In genomic region chr16:52726120-52726844, GRCm38 (mm10) we compare ENCODE assay signal across 24 mouse cellular contexts.
DNase-seq lines count a peak whose midpoint lies in the region; ATAC-seq and TF ChIP-seq lines count a peak whose summit lies in the region.
"Had no signal": no experiment of that assay in that cellular context is flagged by ENCODE, and none has a peak within 500 bp of the region (broad histone marks: within the 10 kb centered on the region; RNA-seq: fewer than 3 reads in every experiment).

No protein-coding gene starts in this region.

- no peak for TF ChIP-seq POLR2A in limb, embryonic 14.5 days (IDR thresholded peaks at IDR 0.05; ENCODE audit: borderline replicate concordance, extremely low read depth, insufficient read depth, insufficient read length)

- no peak for ATAC-seq in midbrain, embryonic 11.5 days (ENCODE audit: low FRiP score)
- ATAC-seq in midbrain, embryonic 13.5 days: no peak
- ATAC-seq in limb, embryonic 14.5 days (ENCODE audit: low FRiP score, low read depth): no peak
- ATAC-seq in forebrain, embryonic 14.5 days: no peak
- ATAC-seq: activated CD4-positive, CD25-positive, alpha-beta regulatory T cell, adult 4 months; forebrain, embryonic 15.5 days had no signal

- no peaks in the 10 kb centered on the region for H3K27me3 ChIP-seq in midbrain, embryonic 11.5 days (ENCODE audit: control insufficient read depth, insufficient read depth, low read length)
- no peaks in the 10 kb centered on the region for H3K27me3 ChIP-seq in midbrain, embryonic 13.5 days
- no peaks in the 10 kb centered on the region for H3K27me3 ChIP-seq in limb, embryonic 14.5 days (ENCODE audit: control insufficient read depth, insufficient read depth, low read length)
- no peaks in the 10 kb centered on the region for H3K27me3 ChIP-seq in forebrain, embryonic 14.5 days (replicated peaks; ENCODE audit: control insufficient read depth, insufficient read depth, low read length)
- H3K27me3 ChIP-seq: embryonic facial prominence, embryonic 15.5 days; forebrain, embryonic 15.5 days; heart, embryonic 13.5 days; hindbrain, embryonic 12.5 days; hindbrain, embryonic 15.5 days had no signal

- H3K27ac ChIP-seq in midbrain, embryonic 11.5 days (ENCODE audit: low read depth, low read length): no peak overlapping the region
- no peak overlapping the region for H3K27ac ChIP-seq in midbrain, embryonic 13.5 days
- no peak overlapping the region for H3K27ac ChIP-seq in limb, embryonic 14.5 days (replicated peaks; ENCODE audit: low read depth, low read length)
- H3K27ac ChIP-seq in forebrain, embryonic 14.5 days (ENCODE audit: low read depth, low read length): no peak overlapping the region
- H3K27ac ChIP-seq: embryonic facial prominence, embryonic 15.5 days; forebrain, embryonic 15.5 days; heart, adult 2 months; heart, embryonic 10.5 days; heart, embryonic 13.5 days; hindbrain, embryonic 12.5 days; hindbrain, embryonic 15.5 days had no signal

- no peak overlapping the region for H3K4me2 ChIP-seq in midbrain, embryonic 11.5 days
- H3K4me2 ChIP-seq in midbrain, embryonic 13.5 days (replicated peaks): no peak overlapping the region
- no peak overlapping the region for H3K4me2 ChIP-seq in limb, embryonic 14.5 days (replicated peaks; ENCODE audit: low read depth, low read length, severe bottlenecking)
- H3K4me2 ChIP-seq in forebrain, embryonic 14.5 days (ENCODE audit: low read length): no peak overlapping the region
- H3K4me2 ChIP-seq: embryonic facial prominence, embryonic 15.5 days; forebrain, embryonic 15.5 days; heart, embryonic 13.5 days; hindbrain, embryonic 12.5 days; hindbrain, embryonic 15.5 days had no signal

- H3K4me1 ChIP-seq in midbrain, embryonic 11.5 days (ENCODE audit: control insufficient read depth, insufficient read depth, low read length): no peaks in the 10 kb centered on the region
- no peaks in the 10 kb centered on the region for H3K4me1 ChIP-seq in midbrain, embryonic 13.5 days (replicated peaks)
- H3K4me1 ChIP-seq in limb, embryonic 14.5 days (ENCODE audit: control insufficient read depth, insufficient read depth, low read length): peaks cover 4% of the 10 kb centered on the region; the same call in 1 of the 2 replicates
- no peaks in the 10 kb centered on the region for H3K4me1 ChIP-seq in forebrain, embryonic 14.5 days (ENCODE audit: control insufficient read depth, insufficient read depth, low read length)
- H3K4me1 ChIP-seq: embryonic facial prominence, embryonic 15.5 days; forebrain, embryonic 15.5 days; heart, embryonic 10.5 days; heart, embryonic 13.5 days; hindbrain, embryonic 12.5 days; hindbrain, embryonic 15.5 days had no signal

- WGBS in midbrain, embryonic 11.5 days: 76% methylated on average over 3 of the region's 3 CpGs
- WGBS in midbrain, embryonic 13.5 days: 83% methylated on average over 3 of the region's 3 CpGs
- 46% methylated on average over 3 of the region's 3 CpGs for WGBS in limb, embryonic 14.5 days
- 88% methylated on average over 3 of the region's 3 CpGs for WGBS in forebrain, embryonic 14.5 days

- peak; percentile 5 for DNase-seq in embryo, embryonic 11 days
- DNase-seq in embryo, embryonic 9.5 days (ENCODE audit: extremely low spot score): no peak
- DNase-seq in midbrain, embryonic 11.5 days (ENCODE audit: low spot score, missing footprints): peak; percentile 80
- DNase-seq in limb, embryonic 14.5 days (ENCODE audit: low spot score): peak; percentile 25
- DNase-seq in forebrain, embryonic 14.5 days (ENCODE audit: low spot score): no peak
- no peak for DNase-seq in urinary bladder, postnatal 25 days (ENCODE audit: low spot score)
- DNase-seq: adrenal gland, adult 8-10 months; adrenal gland, postnatal 25 days; cerebellum, adult 11-12 months; cerebellum, adult 8-10 months; cerebellum, postnatal 10 days; cerebellum, postnatal 36 days; gastrocnemius, postnatal 10 days; gastrocnemius, postnatal 36 days; heart, adult 2 months; heart, postnatal 14 days had no signal

- no peaks in the 10 kb centered on the region for H3K9me3 ChIP-seq in midbrain, embryonic 11.5 days (ENCODE audit: control insufficient read depth, low read length)
- no peaks in the 10 kb centered on the region for H3K9me3 ChIP-seq in midbrain, embryonic 13.5 days
- no peaks in the 10 kb centered on the region for H3K9me3 ChIP-seq in limb, embryonic 14.5 days (ENCODE audit: control insufficient read depth, low read length)
- no peaks in the 10 kb centered on the region for H3K9me3 ChIP-seq in forebrain, embryonic 14.5 days (replicated peaks; ENCODE audit: control insufficient read depth, low read length)
- H3K9me3 ChIP-seq: embryonic facial prominence, embryonic 15.5 days; forebrain, embryonic 15.5 days; heart, embryonic 10.5 days; heart, embryonic 13.5 days; hindbrain, embryonic 12.5 days; hindbrain, embryonic 15.5 days had no signal

- no peak overlapping the region for H3K9ac ChIP-seq in midbrain, embryonic 11.5 days (ENCODE audit: low read length)
- no peak overlapping the region for H3K9ac ChIP-seq in midbrain, embryonic 13.5 days (replicated peaks)
- H3K9ac ChIP-seq in limb, embryonic 14.5 days (ENCODE audit: low read depth, low read length, severe bottlenecking): no peak overlapping the region
- H3K9ac ChIP-seq in forebrain, embryonic 14.5 days (ENCODE audit: low read length): no peak overlapping the region
- H3K9ac ChIP-seq: embryonic facial prominence, embryonic 15.5 days; forebrain, embryonic 15.5 days; heart, embryonic 13.5 days; hindbrain, embryonic 12.5 days; hindbrain, embryonic 15.5 days had no signal

- H3K36me3 ChIP-seq in midbrain, embryonic 11.5 days (ENCODE audit: control insufficient read depth, insufficient read depth, low read length): no peaks in the 10 kb centered on the region
- H3K36me3 ChIP-seq in midbrain, embryonic 13.5 days: no peaks in the 10 kb centered on the region
- no peaks in the 10 kb centered on the region for H3K36me3 ChIP-seq in limb, embryonic 14.5 days (ENCODE audit: control insufficient read depth, insufficient read depth, low read length)
- no peaks in the 10 kb centered on the region for H3K36me3 ChIP-seq in forebrain, embryonic 14.5 days (ENCODE audit: control insufficient read depth, insufficient read depth, low read length)
- H3K36me3 ChIP-seq: embryonic facial prominence, embryonic 15.5 days; forebrain, embryonic 15.5 days; heart, embryonic 10.5 days; heart, embryonic 13.5 days; hindbrain, embryonic 12.5 days; hindbrain, embryonic 15.5 days had no signal

- no peak overlapping the region for H3K4me3 ChIP-seq in midbrain, embryonic 11.5 days (ENCODE audit: low read depth, low read length)
- H3K4me3 ChIP-seq in midbrain, embryonic 13.5 days (replicated peaks): no peak overlapping the region
- no peak overlapping the region for H3K4me3 ChIP-seq in limb, embryonic 14.5 days (replicated peaks; ENCODE audit: low read length)
- no peak overlapping the region for H3K4me3 ChIP-seq in forebrain, embryonic 14.5 days (ENCODE audit: low read depth, low read length)
- H3K4me3 ChIP-seq: embryonic facial prominence, embryonic 15.5 days; forebrain, embryonic 15.5 days; heart, adult 2 months; heart, embryonic 10.5 days; heart, embryonic 13.5 days; hindbrain, embryonic 12.5 days; hindbrain, embryonic 15.5 days had no signal

Comparison
In these comparisons a context has a peak if more than half of its experiments do, and no peak if none do; other contexts are left out.
1. DNase-seq: peak in embryo, embryonic 11 days (single experiment), midbrain, embryonic 11.5 days (single experiment) and limb, embryonic 14.5 days (single experiment); none in embryo, embryonic 9.5 days (single experiment), forebrain, embryonic 14.5 days (single experiment) and urinary bladder, postnatal 25 days (single experiment).